Mouse (Mus musculus): Measurements from ENCODE around the gene Naxd.

Naxd gene

DNA sequence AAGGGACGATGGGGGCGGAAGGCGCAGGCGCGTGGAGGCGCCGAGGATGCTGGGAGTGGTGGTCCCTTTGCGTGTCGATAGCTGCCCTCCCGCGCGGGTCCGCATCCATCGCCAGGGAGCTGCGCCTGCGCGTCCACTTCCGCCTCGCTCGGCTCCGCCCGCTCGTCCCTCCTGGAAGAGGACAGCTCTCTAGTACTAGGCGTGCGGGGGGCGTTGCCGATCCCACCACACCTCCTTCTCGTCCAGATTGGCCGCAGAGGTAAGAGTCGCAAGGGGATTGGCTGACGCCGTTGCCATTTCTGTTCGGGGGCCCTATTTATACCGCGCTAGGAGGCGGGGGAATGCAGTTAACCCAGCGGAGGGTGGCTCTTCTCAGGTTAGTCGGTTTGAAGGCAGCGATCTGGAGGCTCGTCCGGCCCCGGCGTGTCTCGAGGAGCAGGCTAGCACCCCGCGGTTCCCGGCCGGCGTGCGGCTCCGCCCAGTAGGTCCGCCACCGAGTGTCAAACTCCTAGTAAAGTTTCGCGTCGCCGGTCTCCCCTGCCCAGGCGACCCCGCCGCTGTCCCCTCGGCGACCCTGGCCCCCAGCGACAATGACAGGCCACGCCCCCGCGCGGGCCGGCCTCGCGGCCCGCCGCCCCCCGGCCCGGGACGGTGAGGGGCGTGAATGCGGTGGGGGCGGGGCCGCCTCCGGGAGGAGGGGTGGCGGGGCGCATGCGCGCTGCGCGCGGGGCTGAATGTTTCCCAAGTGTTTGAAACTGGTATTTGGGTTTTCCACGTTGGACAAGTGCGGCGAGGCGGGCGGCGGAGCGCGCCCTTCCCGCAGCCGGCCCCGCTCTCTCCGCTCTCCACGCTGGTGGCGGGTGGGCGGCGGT lies 58.6 kb downstream of the Naxd start:
- DNase-seq (ENCODE audit: low read depth, low spot score): peak; percentile 100

- DNase-seq (ENCODE audit: low read depth, low spot score): peak; percentile 58
These were observed 59.6 kb downstream of the Naxd start for GRCm38 (mm10) chr8:11556691-11557423.

- DNase-seq (ENCODE audit: low read depth, low spot score): peak; percentile 28
These were observed 60.1 kb downstream of the Naxd start for GRCm38 (mm10) chr8:11557424-11557767.

- peak; percentile 99 for DNase-seq (ENCODE audit: low read depth, low spot score)
These were observed 60.7 kb downstream of the Naxd start for GRCm38 (mm10) chr8:11557768-11558629.

DNA sequence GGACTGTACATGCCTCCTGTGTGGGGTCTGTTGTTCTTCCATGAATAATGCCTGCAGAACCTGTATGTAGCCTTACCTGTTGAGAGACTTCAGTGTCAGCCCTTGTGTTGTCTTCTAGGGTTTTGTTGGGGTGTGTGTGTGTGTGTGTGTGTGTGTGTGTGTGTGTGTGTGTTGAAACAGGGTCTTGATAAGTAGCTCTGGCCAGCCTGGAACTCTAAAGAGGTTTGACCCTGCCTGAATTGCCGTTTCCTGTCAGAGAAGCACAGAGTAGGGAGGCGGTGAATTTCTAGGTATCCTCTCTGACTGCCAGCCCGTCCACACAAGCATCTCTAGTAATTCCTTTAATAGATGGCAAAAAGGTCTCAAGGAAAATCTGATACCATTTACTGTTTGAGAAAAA lies 62.2 kb downstream of the Naxd start:
- DNase-seq (ENCODE audit: low read depth, low spot score): no peak

DNA sequence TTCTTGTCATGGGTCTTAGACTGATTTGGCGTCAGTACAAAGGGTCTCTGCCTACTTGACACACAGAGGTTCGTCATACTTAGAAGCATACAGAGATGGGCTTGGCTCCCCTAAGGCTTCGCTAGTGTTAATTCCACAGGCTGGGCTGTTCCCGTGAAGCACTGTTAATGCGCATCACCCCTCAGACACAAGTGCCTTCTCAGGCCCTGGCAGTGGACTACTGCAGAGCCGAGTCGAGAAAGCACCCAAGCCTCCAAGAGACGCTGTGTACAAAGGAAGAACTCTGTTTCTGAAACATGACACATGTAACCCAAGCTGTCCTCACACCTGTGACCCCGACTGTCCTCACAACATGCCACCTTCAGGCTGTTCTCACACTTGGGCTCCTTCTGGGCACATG lies 62.9 kb downstream of the Naxd start:
- DNase-seq (ENCODE audit: low read depth, low spot score): no peak

- no peak for DNase-seq (ENCODE audit: low read depth, low spot score)
These were observed 66.9 kb downstream of the Naxd start for GRCm38 (mm10) chr8:11564236-11564635.

Data from brain, adult 2 months (tissue).